Mouse (Mus musculus): ENCODE results near the gene Phf8. TPM values are rescaled to one million over a fixed set of nuclear protein-coding genes. Genes with fewer than 3 reads are reported as not detected.
"Not testable (repeated sequence)": the region's sequence is repeated elsewhere in the genome, so short reads cannot be mapped to it uniquely, and the experiment has no call there.

Gene Phf8
- polyA plus RNA-seq (2012; rRNA removed): 8.4 and 10.2 TPM in 2 replicates

- DNase-seq (ENCODE audit: low read depth, low spot score): peak; percentile 63
- WGBS: 20% methylated on average over 68 of the region's 68 CpGs
Observed at GRCm38 (mm10) chrX:151520458-151521322, at the start of gene Phf8. Phf8 (plus strand) TSS chrX:151520672.

GRCm38 (mm10) chrX:151488128-151488527 lies 32.3 kb upstream of the Phf8 start:
- no peak for DNase-seq (ENCODE audit: low read depth, low spot score)
- 82% methylated on average over 3 of the region's 3 CpGs for WGBS

DNA sequence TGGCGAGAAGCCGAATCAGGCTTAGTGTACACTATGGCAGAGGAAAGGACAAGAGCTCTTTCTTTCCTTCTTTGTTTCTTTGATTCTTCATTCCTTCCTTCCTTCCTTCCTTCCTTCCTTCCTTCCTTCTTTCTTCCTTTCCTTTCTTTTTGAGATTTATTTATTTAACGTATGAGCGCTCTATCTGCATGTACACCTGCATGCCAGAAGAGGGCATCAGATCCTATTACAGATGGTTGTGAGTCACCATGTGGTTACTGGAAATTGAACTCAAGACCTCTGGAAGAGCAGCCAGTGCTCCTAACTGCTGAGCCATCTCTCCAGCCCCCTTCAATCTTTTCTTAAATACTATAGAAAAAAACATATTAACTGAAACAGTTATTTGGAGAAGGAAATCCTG lies 27.2 kb upstream of the Phf8 start:
- not testable (repeated sequence) for DNase-seq (ENCODE audit: low read depth, low spot score)
- WGBS: 91% methylated on average over 4 of the region's 4 CpGs

- 66% methylated on average over 1 of the region's 1 CpGs for WGBS
- DNase-seq (ENCODE audit: low read depth, low spot score): no peak
Observed at GRCm38 (mm10) chrX:151496596-151496995, 23.9 kb upstream of the Phf8 start.

GRCm38 (mm10) chrX:151508536-151508935 lies 11.9 kb upstream of the Phf8 start:
- DNase-seq (ENCODE audit: low read depth, low spot score): no peak

DNA sequence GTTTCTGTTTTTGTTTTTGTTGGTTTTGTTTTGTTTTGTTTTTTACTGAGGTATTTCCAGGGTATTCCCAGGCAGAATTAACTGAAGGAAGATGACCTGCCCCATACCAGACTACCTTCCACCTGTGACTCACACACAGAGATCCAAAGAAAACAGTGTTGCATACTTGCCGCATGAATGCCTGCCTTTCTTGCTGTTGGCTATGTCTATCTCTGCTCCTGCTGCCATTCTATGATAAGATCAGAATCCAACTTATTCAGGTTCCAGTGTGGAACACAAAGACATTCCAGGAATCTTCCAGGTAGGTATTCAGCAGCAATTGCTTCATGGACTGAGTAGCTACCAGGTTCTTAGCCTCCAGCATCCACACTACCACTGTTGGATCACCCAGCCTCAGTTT lies 10.6 kb upstream of the Phf8 start:
- no peak for DNase-seq (ENCODE audit: low read depth, low spot score)
- 92% methylated on average over 1 of the region's 1 CpGs for WGBS

DNA sequence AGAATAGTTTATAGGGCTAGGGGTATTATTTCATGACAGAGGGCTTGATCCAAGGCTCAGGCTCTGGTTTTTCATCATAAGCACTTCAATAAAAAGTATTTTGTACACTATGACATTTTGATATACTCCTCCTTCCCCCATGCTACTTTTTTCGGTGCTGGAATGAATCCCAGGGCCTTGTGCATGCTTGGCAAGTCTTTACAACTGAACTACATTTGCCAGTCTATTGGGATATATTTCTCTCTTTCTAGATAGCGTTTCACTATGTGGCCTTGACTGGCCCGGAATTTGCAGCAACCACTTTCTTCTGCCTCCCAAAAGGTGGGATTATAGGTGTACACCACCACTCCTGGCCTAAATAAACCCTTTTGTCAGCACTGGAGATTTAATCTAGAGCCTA lies 7.4 kb upstream of the Phf8 start:
- DNase-seq (ENCODE audit: low read depth, low spot score): no peak
- 59% methylated on average over 3 of the region's 3 CpGs for WGBS

- no peak for DNase-seq (ENCODE audit: low read depth, low spot score)
- WGBS: 88% methylated on average over 2 of the region's 2 CpGs
Observed at GRCm38 (mm10) chrX:151513694-151514093, 6.8 kb upstream of the Phf8 start.

- DNase-seq (ENCODE audit: low read depth, low spot score): no peak
- 22% methylated on average over 1 of the region's 1 CpGs for WGBS
Observed at GRCm38 (mm10) chrX:151518181-151518580, 2.3 kb upstream of the Phf8 start.

GRCm38 (mm10) chrX:151520127-151520457 lies 380 bp upstream of the Phf8 start:
- WGBS: 20% methylated on average over 17 of the region's 17 CpGs

DNA sequence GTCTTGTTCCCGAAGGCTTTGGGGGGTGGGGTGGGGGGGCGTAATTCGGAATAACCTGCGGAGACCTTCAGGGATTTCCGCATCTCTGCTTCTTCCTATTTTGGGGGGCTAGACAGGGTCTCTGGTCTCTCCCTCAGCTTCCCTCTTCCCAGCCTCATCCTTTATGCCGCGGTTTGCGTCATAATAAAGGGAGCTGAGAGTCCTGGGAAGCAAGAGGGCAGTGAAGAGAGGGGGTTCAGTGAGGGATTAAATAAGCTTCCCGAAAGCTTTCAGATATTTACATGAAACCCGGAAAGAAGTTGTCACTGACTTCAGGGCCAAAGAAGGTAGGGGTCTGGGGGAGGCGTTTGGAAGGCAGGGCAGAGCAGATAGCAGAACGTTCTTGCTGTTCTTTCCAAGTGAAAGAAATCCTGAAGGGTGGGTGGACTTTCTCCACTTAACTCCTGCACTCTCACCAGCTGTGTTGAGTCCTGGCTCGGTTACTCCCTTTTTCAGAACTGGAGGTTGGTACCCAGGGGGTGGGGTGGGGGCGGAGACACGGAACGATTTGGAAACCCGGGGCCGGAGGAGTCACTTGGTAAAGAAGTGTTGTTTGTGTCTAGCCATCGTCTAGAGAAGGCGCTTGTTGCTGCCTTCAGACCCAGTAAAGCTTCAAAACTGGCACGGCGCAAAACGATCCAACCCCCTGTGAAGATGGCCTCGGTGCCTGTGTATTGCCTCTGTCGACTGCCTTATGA lies 1.5 kb downstream of the Phf8 start:
- 26% methylated on average over 25 of the region's 25 CpGs for WGBS
- DNase-seq (ENCODE audit: low read depth, low spot score): no peak

More at GRCm38 (mm10) chrX:151520127-151520457, 380 bp upstream of the Phf8 start:
- DNase-seq (ENCODE audit: low read depth, low spot score): no peak

- 93% methylated on average over 4 of the region's 4 CpGs for WGBS
- DNase-seq (ENCODE audit: low read depth, low spot score): no peak
Observed at GRCm38 (mm10) chrX:151553356-151553755, 32.9 kb downstream of the Phf8 start.

- 95% methylated on average over 1 of the region's 1 CpGs for WGBS
Observed at GRCm38 (mm10) chrX:151575166-151575565, 54.7 kb downstream of the Phf8 start.

GRCm38 (mm10) chrX:151643386-151643785 lies 122.9 kb downstream of the Phf8 start:
- WGBS: 68% methylated on average over 2 of the region's 2 CpGs
- DNase-seq (ENCODE audit: low read depth, low spot score): no peak

More at GRCm38 (mm10) chrX:151575166-151575565, 54.7 kb downstream of the Phf8 start:
- DNase-seq (ENCODE audit: low read depth, low spot score): no peak

DNA sequence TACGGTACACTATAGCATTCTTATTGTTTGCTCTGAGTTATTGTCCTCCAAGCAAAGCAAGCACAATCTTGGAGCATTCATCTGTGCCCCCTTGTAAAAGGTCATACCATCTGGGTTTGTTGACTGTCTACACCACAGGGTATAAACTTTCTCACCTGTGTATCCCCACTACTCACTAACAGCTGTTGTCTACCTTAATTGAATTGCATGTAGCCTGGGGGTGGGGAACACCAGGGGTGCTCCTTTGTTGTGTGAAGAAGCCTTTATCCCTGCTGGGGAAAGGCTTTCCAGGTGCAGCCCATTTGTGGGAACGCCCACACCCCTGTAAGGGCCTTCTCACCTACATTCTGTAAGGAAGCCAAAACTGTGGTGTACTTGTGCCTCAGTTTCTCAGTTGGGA lies 133.3 kb downstream of the Phf8 start:
- DNase-seq (ENCODE audit: low read depth, low spot score): no peak
- WGBS: 68% methylated on average over 2 of the region's 2 CpGs

DNA sequence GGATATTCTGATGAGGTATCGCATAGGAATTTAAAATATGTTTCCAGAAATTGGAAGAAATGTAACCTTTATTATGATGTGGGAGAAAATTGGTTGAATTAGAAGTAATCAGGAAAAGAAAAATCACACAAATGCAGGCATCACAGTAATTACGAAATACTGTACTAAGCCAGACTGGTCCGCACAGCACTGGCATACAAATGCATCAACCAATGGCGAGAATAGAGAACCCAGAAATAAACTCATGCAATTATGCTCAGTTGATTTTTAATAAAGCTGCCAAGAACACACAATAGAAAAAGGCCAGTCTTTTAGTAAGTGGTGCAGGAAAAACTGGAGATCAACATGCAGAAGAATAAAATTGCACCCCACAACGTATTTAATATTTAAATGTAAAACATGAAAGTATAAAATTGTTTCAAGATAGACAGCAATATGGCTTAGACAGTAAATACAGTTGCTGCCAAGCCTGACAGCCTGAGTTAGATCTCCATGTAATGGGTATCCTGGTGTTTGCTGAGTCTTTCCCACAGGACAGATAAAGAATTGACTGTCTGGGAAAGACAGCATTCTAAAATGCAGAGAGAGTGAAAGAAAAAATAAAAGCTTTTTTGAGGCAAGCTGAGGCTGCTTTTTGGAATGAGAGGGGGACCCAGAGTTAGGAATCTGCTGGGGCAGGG lies 154.2 kb downstream of the Phf8 start:
- no peak for DNase-seq (ENCODE audit: low read depth, low spot score)
- WGBS: 81% methylated on average over 5 of the region's 5 CpGs

Other genes starting within 250 kb of the Phf8 start
- gene Fam120c, start 176.5 kb upstream of the Phf8 start, polyA plus RNA-seq (2012; rRNA removed): 0.64 and 1.7 TPM in 2 replicates